Mouse (Mus musculus): ENCODE results near the gene Arl15.

GRCm38 (mm10) chr13:113939097-113939496, 144.8 kb downstream of the Arl15 start:
- TF ChIP-seq CTCF (IDR thresholded peaks at IDR 0.05; ENCODE audit: low read depth) = no peak
- no peak for TF ChIP-seq EP300 (optimal IDR thresholded peaks at IDR 0.05)
